Mouse (Mus musculus) MEL (cell line): Measurements from ENCODE around the gene Tnip2. TPM values are rescaled to one million over a fixed set of nuclear protein-coding genes. Genes with fewer than 3 reads are reported as not detected.
A peak's percentile ranks its signal among the peaks of the same experiment; 100 is the strongest.

Experiments
- DNase-seq: peaks from one replicate; pipeline ENCODE4 v3.0.0; 2011; ENCODE audit warnings: low read depth, low spot score
- H3K27ac ChIP-seq: 2 replicates; pipeline ENCODE4 v1.5.1; 2012; ENCODE audit warnings: low read depth, mild to moderate bottlenecking, control low read depth, low read length, moderate library complexity; ENCODE audit not compliant: control insufficient read depth
- H3K27me3 ChIP-seq, 2 experiments: fragments of 150-350 bp in 1 of 2; sonication (generic) in 1 of 2; 2 replicates each; pipeline ENCODE4 v1.6.1; 2012; ENCODE audit warnings: low read length in 2 of 2, mild to moderate bottlenecking in 2 of 2, improper control_type of control experiment in 1 of 2, moderate library complexity in 1 of 2; ENCODE audit not compliant: insufficient read depth in 2 of 2, control insufficient read depth in 1 of 2
- H3K36me3 ChIP-seq, 2 experiments: 2 replicates each; pipeline ENCODE4 v1.6.1; 2012 to 2014; ENCODE audit warnings: low read length in 2 of 2, improper control_type of control experiment in 1 of 2, inconsistent platforms in 1 of 2, mild to moderate bottlenecking in 1 of 2; ENCODE audit not compliant: insufficient read depth in 2 of 2, control insufficient read depth in 1 of 2
- H3K4me1 ChIP-seq, 2 experiments: fragments of 150-350 bp in 1 of 2; sonication (generic) in 1 of 2; 2 replicates each; pipeline ENCODE4 v1.6.1; 2012; ENCODE audit warnings: low read length in 2 of 2, improper control_type of control experiment in 1 of 2, mild to moderate bottlenecking in 1 of 2; ENCODE audit not compliant: insufficient read depth in 2 of 2, control insufficient read depth in 1 of 2
- H3K4me3 ChIP-seq, 2 experiments: fragments of 150-350 bp in 1 of 2; sonication (generic) in 1 of 2; 2 replicates each; pipeline ENCODE4 v1.5.1; 2012; ENCODE audit warnings: low read depth in 2 of 2, low read length in 2 of 2, mild to moderate bottlenecking in 2 of 2, moderate library complexity in 2 of 2, control low read depth in 1 of 2, improper control_type of control experiment in 1 of 2; ENCODE audit not compliant: control insufficient read depth in 1 of 2, insufficient read depth in 1 of 2
- H3K79me2 ChIP-seq: 2 replicates; pipeline ENCODE4 v1.6.1; 2012; ENCODE audit warnings: mild to moderate bottlenecking, low read length, moderate library complexity; ENCODE audit not compliant: control insufficient read depth, poor library complexity, insufficient read depth
- H3K9ac ChIP-seq: 2 replicates; pipeline ENCODE4 v1.6.1; 2012; ENCODE audit warnings: low read depth, mild to moderate bottlenecking, control low read depth, low read length, moderate library complexity; ENCODE audit not compliant: control insufficient read depth, poor library complexity, severe bottlenecking
- H3K9me3 ChIP-seq: fragments of 150-350 bp; sonication (generic); replicated peaks from 2 replicates; pipeline ENCODE4 v1.6.1; 2012; ENCODE audit warnings: mild to moderate bottlenecking, low read length, improper control_type of control experiment, moderate library complexity; ENCODE audit not compliant: insufficient read depth
- BHLHE40 ChIP-seq: IDR thresholded peaks from 2 replicates; pipeline ENCODE4 v1.6.1; 2012; ENCODE audit warnings: low read depth, mild to moderate bottlenecking, inconsistent platforms, low read length, improper control_type of control experiment, borderline replicate concordance
- CHD1 ChIP-seq: IDR thresholded peaks from 2 replicates; pipeline ENCODE4 v1.6.1; 2012; ENCODE audit warnings: low read depth, mild to moderate bottlenecking, inconsistent platforms, low read length, improper control_type of control experiment
- CHD2 ChIP-seq: IDR thresholded peaks from 2 replicates; pipeline ENCODE4 v1.6.1; 2011; ENCODE audit warnings: low read length, improper control_type of control experiment
- CTCF ChIP-seq, 3 experiments: IDR thresholded peaks in 2 of 3; conservative IDR thresholded peaks in 1 of 3; 2 replicates each; pipeline ENCODE4 v1.5.1; 2011 to 2012; ENCODE audit warnings: low read length in 3 of 3, low read depth in 2 of 3, mild to moderate bottlenecking in 2 of 3, improper control_type of control experiment in 1 of 3, inconsistent platforms in 1 of 3, mixed read lengths in 1 of 3, moderate library complexity in 1 of 3; ENCODE audit not compliant: control insufficient read depth in 1 of 3, insufficient read depth in 1 of 3, poor library complexity in 1 of 3, severe bottlenecking in 1 of 3
- E2F4 ChIP-seq: IDR thresholded peaks from 2 replicates; pipeline ENCODE4 v1.6.1; 2011; ENCODE audit warnings: low read depth, low read length, improper control_type of control experiment, borderline replicate concordance
- ELF1 ChIP-seq: IDR thresholded peaks from 2 replicates; pipeline ENCODE4 v1.6.1; 2014; ENCODE audit warnings: low read depth, mild to moderate bottlenecking, inconsistent platforms, low read length, improper control_type of control experiment, moderate library complexity
- EP300 ChIP-seq, 2 experiments: IDR thresholded peaks; 2 replicates each; pipeline ENCODE4 v1.6.1; 2011; ENCODE audit warnings: improper control_type of control experiment in 2 of 2, low read length in 2 of 2, low read depth in 1 of 2, mild to moderate bottlenecking in 1 of 2
- ETS1 ChIP-seq: IDR thresholded peaks from 2 replicates; pipeline ENCODE4 v1.6.1; 2012; ENCODE audit warnings: low read depth, mild to moderate bottlenecking, inconsistent platforms, low read length, improper control_type of control experiment, moderate library complexity
- GABPA ChIP-seq: IDR thresholded peaks from 2 replicates; pipeline ENCODE4 v1.6.1; 2012; ENCODE audit warnings: low read depth, mild to moderate bottlenecking, inconsistent platforms, low read length, improper control_type of control experiment, moderate library complexity
- GATA1 ChIP-seq: IDR thresholded peaks from 2 replicates; pipeline ENCODE4 v1.6.1; 2011; ENCODE audit warnings: low read depth, low read length, improper control_type of control experiment
- HCFC1 ChIP-seq: IDR thresholded peaks from 2 replicates; pipeline ENCODE4 v1.6.1; 2012; ENCODE audit warnings: low read depth, mild to moderate bottlenecking, inconsistent platforms, low read length, improper control_type of control experiment, moderate library complexity
- JUND ChIP-seq: IDR thresholded peaks from 2 replicates; pipeline ENCODE4 v1.6.1; 2011; ENCODE audit warnings: low read depth, mild to moderate bottlenecking, improper control_type of control experiment, low read length
- MAFK ChIP-seq: IDR thresholded peaks from 2 replicates; pipeline ENCODE4 v1.6.1; 2011; ENCODE audit warnings: low read depth, mild to moderate bottlenecking, low read length, improper control_type of control experiment, borderline replicate concordance
- MAX ChIP-seq: IDR thresholded peaks from 2 replicates; pipeline ENCODE4 v1.6.1; 2011; ENCODE audit warnings: low read length, improper control_type of control experiment
- MEF2A ChIP-seq: IDR thresholded peaks from 2 replicates; pipeline ENCODE4 v1.6.1; 2014; ENCODE audit warnings: low read depth, mild to moderate bottlenecking, inconsistent platforms, low read length, improper control_type of control experiment; ENCODE audit not compliant: poor library complexity, insufficient replicate concordance, severe bottlenecking; ENCODE audit errors: extremely low read depth
- MXI1 ChIP-seq: IDR thresholded peaks from 2 replicates; pipeline ENCODE4 v1.6.1; 2011; ENCODE audit warnings: mild to moderate bottlenecking, low read depth, low read length, improper control_type of control experiment
- MYB ChIP-seq: IDR thresholded peaks from 2 replicates; pipeline ENCODE4 v1.6.1; 2011; ENCODE audit warnings: mild to moderate bottlenecking, low read depth, low read length, improper control_type of control experiment
- MYC ChIP-seq: IDR thresholded peaks from 2 replicates; pipeline ENCODE4 v1.6.1; 2011; ENCODE audit warnings: low read depth, mild to moderate bottlenecking, low read length, improper control_type of control experiment, moderate library complexity
- NELFE ChIP-seq: IDR thresholded peaks from 2 replicates; pipeline ENCODE4 v1.6.1; 2011; ENCODE audit warnings: low read depth, low read length, improper control_type of control experiment
- NRF1 ChIP-seq: IDR thresholded peaks from 2 replicates; pipeline ENCODE4 v1.6.1; 2014; ENCODE audit warnings: low read depth, mild to moderate bottlenecking, inconsistent platforms, low read length, improper control_type of control experiment, moderate library complexity; ENCODE audit not compliant: poor library complexity, insufficient read depth, severe bottlenecking
- POLR2AphosphoS2 ChIP-seq: IDR thresholded peaks from 2 replicates; pipeline ENCODE4 v1.6.1; 2011; ENCODE audit warnings: low read length, improper control_type of control experiment
- POLR2AphosphoS5 ChIP-seq: IDR thresholded peaks from 2 replicates; pipeline ENCODE4 v1.6.1; 2012; ENCODE audit warnings: low read depth, borderline replicate concordance, mild to moderate bottlenecking, inconsistent platforms, low read length, moderate library complexity, mixed read lengths
- RAD21 ChIP-seq: IDR thresholded peaks from 2 replicates; pipeline ENCODE4 v1.6.1; 2011; ENCODE audit warnings: mild to moderate bottlenecking, low read depth, low read length, improper control_type of control experiment
- RCOR1 ChIP-seq: IDR thresholded peaks from 2 replicates; pipeline ENCODE4 v1.6.1; 2012; ENCODE audit warnings: low read depth, mild to moderate bottlenecking, inconsistent platforms, low read length, improper control_type of control experiment
- SIN3A ChIP-seq: IDR thresholded peaks from 2 replicates; pipeline ENCODE4 v1.6.1; 2012; ENCODE audit warnings: low read length, improper control_type of control experiment, inconsistent platforms
- SMC3 ChIP-seq: IDR thresholded peaks from 2 replicates; pipeline ENCODE4 v1.6.1; 2011; ENCODE audit warnings: low read depth, low read length, improper control_type of control experiment
- TAL1 ChIP-seq: IDR thresholded peaks from 2 replicates; pipeline ENCODE4 v1.6.1; 2012; ENCODE audit warnings: mild to moderate bottlenecking, inconsistent platforms, low read length, moderate library complexity, mixed read lengths
- TBP ChIP-seq: IDR thresholded peaks from 2 replicates; pipeline ENCODE4 v1.8.0; 2011; ENCODE audit warnings: low read depth, low read length, improper control_type of control experiment
- TCF12 ChIP-seq: IDR thresholded peaks from 2 replicates; pipeline ENCODE4 v1.6.1; 2014; ENCODE audit warnings: low read depth, mild to moderate bottlenecking, inconsistent platforms, low read length, improper control_type of control experiment, moderate library complexity
- USF1 ChIP-seq: IDR thresholded peaks from 2 replicates; pipeline ENCODE4 v1.6.1; 2014; ENCODE audit warnings: low read depth, mild to moderate bottlenecking, inconsistent platforms, low read length, improper control_type of control experiment, moderate library complexity
- USF2 ChIP-seq, 2 experiments: IDR thresholded peaks; 2 replicates each; pipeline ENCODE4 v1.6.1; 2011 to 2012; ENCODE audit warnings: improper control_type of control experiment in 2 of 2, low read length in 2 of 2, borderline replicate concordance in 1 of 2, inconsistent platforms in 1 of 2, low read depth in 1 of 2, mild to moderate bottlenecking in 1 of 2; ENCODE audit not compliant: insufficient read depth in 1 of 2
- ZC3H11A ChIP-seq: IDR thresholded peaks from 2 replicates; pipeline ENCODE4 v1.6.1; 2012; ENCODE audit warnings: low read depth, mild to moderate bottlenecking, inconsistent platforms, low read length, improper control_type of control experiment
- ZKSCAN1 ChIP-seq: IDR thresholded peaks from 2 replicates; pipeline ENCODE4 v1.6.1; 2012; ENCODE audit warnings: low read depth, mild to moderate bottlenecking, inconsistent platforms, low read length, improper control_type of control experiment, moderate library complexity
- ZMIZ1 ChIP-seq: IDR thresholded peaks from 2 replicates; pipeline ENCODE4 v1.6.1; 2012; ENCODE audit warnings: low read depth, mild to moderate bottlenecking, inconsistent platforms, low read length, improper control_type of control experiment, moderate library complexity
- ZNF384 ChIP-seq: IDR thresholded peaks from 2 replicates; pipeline ENCODE4 v1.6.1; 2012; ENCODE audit warnings: low read depth, mild to moderate bottlenecking, inconsistent platforms, low read length, improper control_type of control experiment
- polyA plus RNA-seq, 2 experiments: library from polyadenylated mRNA; stranded (reverse) in 1 of 2; unstranded in 1 of 2; fragments of >175 nt in 1 of 2; fragments of >200 nt in 1 of 2; gene quantifications; 2 replicates each; pipeline versions ENCODE4 v1.2.1 to v1.2.4; 2012; ENCODE audit warnings: low replicate concordance in 2 of 2, low read depth in 1 of 2; ENCODE audit not compliant: insufficient read length in 2 of 2, insufficient read depth in 1 of 2, missing spikeins in 1 of 2
- total RNA-seq: library from RNA; depleted of rRNA; stranded (reverse); fragments of 300-350 nt; gene quantifications from 2 replicates; pipeline ENCODE4 v1.2.3, GENCODE M21; 2012

The Tnip2 gene
- total and polyA plus RNA-seq, 3 experiments, result 27.0 to 89.4 (median 30.6) TPM

DNA sequence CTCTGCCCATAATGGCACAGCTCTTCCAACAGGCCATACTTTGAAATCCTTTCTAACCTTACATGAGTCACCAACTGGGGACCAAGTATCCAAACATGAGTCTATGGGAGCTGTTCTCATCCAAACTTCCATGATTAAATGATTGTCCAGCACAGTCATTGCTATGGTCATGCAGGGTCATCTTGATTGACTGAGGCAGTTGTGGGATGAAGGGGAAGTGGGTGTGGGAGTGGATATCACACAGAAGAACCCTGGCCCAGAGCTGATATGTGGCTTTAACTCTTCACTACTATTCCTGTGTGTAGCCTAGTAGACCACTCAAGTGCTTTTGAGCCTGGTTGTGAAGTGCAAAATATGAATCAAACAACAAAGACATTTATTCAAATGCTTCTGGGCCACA, 1.3 kb upstream of the Tnip2 start (continued):
- TF ChIP-seq RAD21 (no peak), MYB (no peak), CHD2 (no peak), MEF2A (no peak), NRF1 (no peak), ETS1 (no peak), ELF1 (no peak), MXI1 (no peak), USF2 (IDR thresholded peaks at IDR 0.05; ENCODE audit: borderline replicate concordance in 1 of 2, insufficient read depth in 1 of 2, low read depth in 1 of 2, low read length in 2 of 2) (no peak)

GRCm38 (mm10) chr5:34514218-34514566, 401 bp upstream of the Tnip2 start:
- H3K9ac ChIP-seq, result peak overlapping the region; percentile 45
- TF ChIP-seq MAFK, result no peak
- no peak for TF ChIP-seq CTCF (IDR thresholded peaks at IDR 0.05 in 2 of 3, conservative IDR thresholded peaks at IDR 0.05 in 1 of 3; ENCODE audit: control insufficient read depth in 1 of 3, insufficient read depth in 1 of 3, low read depth in 2 of 3, low read length in 3 of 3, poor library complexity in 1 of 3, severe bottlenecking in 1 of 3)
- peak; percentile 34 for TF ChIP-seq NELFE
- no peak for TF ChIP-seq E2F4
- TF ChIP-seq JUND, result no peak
- no peak for TF ChIP-seq USF1
- no peak for TF ChIP-seq ZKSCAN1
- no peak for TF ChIP-seq MYC
- no peak for TF ChIP-seq MEF2A
- TF ChIP-seq TAL1, result no peak
- TF ChIP-seq RCOR1, result peak; percentile 45; the same call in 1 of the 2 replicates
- no peak for TF ChIP-seq POLR2AphosphoS2
- no peak; a peak in 1 of 4 replicates for TF ChIP-seq EP300 (IDR thresholded peaks at IDR 0.05; ENCODE audit: low read depth in 1 of 2, low read length in 2 of 2)
- no peak for TF ChIP-seq ZC3H11A
- TF ChIP-seq CHD1, result no peak
- TF ChIP-seq USF2 (IDR thresholded peaks at IDR 0.05; ENCODE audit: borderline replicate concordance in 1 of 2, insufficient read depth in 1 of 2, low read depth in 1 of 2, low read length in 2 of 2), result no peak
- peak; percentile 70; the same call in 1 of the 2 replicates for TF ChIP-seq MAX
- TF ChIP-seq GATA1, result no peak
- TF ChIP-seq POLR2AphosphoS5, result no peak
- TF ChIP-seq CHD2, result no peak
- no peak for TF ChIP-seq BHLHE40
- TF ChIP-seq MXI1, result peak; percentile 62
- no peak for TF ChIP-seq GABPA
- TF ChIP-seq NRF1, result no peak
- no peak for TF ChIP-seq TCF12
- no peak; the same call in 1 of the 2 replicates for TF ChIP-seq SIN3A
- no peak for TF ChIP-seq ZNF384
- TF ChIP-seq ELF1, result peak; percentile 84
- no peak for TF ChIP-seq SMC3
- TF ChIP-seq TBP, result no peak
- peak; percentile 63 for TF ChIP-seq HCFC1
- TF ChIP-seq ZMIZ1, result peak; percentile 65

More at GRCm38 (mm10) chr5:34514218-34514566, 401 bp upstream of the Tnip2 start:
- H3K36me3 ChIP-seq, result peaks cover 0 to 28% of the 10 kb centered on the region in 2 experiments; a peak in 2 of 4 replicates
- H3K4me1 ChIP-seq, result peaks cover 18 to 29% of the 10 kb centered on the region in 2 experiments
- no peaks in the 10 kb centered on the region for H3K27me3 ChIP-seq
- H3K79me2 ChIP-seq, result peaks cover 14% of the 10 kb centered on the region
- H3K27ac ChIP-seq, result no peak overlapping the region
- H3K9me3 ChIP-seq, result no peaks in the 10 kb centered on the region
- H3K4me3 ChIP-seq, result peak overlapping the region; percentile 69 to 98
- no peak for DNase-seq
